Mouse (Mus musculus): Measurements from ENCODE around the gene Adck1. TPM values are rescaled to one million over a fixed set of nuclear protein-coding genes. Genes with fewer than 3 reads are reported as not detected.

Gene Adck1
- total RNA-seq (2023): 15.9 TPM

DNA sequence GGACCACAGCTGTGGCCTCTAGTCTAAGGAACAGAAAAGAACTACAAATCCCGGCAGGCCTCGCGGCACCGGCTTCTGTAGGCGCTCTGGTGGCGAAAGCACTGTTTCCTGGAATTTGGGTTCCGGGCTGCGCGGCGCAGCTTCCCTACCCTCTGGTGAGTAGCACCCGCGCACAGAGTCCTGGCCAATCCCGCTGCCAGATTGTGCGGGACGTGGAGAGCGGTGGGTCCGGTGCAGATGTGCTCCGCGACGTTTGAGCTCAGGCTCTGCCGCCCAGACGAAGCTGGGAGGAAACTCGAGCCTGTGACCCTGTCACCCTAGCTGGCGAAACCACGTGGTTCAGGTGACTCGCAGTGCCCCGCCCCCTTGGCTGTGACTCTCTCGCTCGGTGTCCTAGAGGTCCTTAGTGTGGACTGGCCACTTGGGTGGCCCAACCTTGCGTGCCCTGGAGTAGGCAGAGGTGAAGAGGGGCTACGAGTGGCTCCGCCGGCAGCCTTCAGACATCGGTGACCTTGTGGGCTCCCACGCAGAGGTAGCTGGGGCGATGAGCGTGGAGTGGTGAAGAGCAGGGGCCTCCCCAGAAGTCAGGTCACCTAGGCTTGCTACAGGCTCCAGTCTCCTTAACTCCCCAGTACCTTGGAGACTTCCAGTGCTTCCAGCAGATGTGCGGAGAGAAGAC is at the start of gene Adck1:
Gene Adck1 (plus strand): TSS at position 114 of the 679 bp plus-strand sequence.

DNA sequence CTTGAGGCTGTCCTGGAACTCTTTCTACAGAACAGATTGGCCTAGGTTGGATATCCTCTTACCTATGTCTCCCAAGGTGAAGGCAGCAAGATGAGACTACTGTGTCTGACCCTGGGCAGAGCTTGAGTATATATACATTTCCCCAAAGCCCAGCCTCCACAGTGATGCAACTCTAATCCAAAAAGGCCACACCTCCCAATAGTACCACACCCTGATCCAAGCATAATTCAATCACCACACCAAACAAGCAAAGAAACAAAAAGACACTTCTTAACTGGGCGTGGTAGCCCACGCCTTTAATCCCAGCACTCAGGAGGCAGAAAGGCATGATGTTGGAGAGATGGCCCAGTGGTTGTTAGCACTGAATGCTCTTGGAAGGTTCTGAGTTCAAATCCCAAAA is 36.4 kb upstream of the Adck1 start, which contains the start of gene Gm5039:
Gene Gm5039 (minus strand): TSS at position 101 of the 400 bp plus-strand sequence.

Other genes starting within 250 kb of the Adck1 start
- gene Gm10436, start 178.4 kb upstream of the Adck1 start, total RNA-seq (2023): not detected
- not detected for gene Gm8332, start 110.5 kb upstream of the Adck1 start, total RNA-seq (2023)
- gene Gm5662, start 86.1 kb upstream of the Adck1 start, total RNA-seq (2023): not detected
- not detected for gene Gm5039, start 36.5 kb upstream of the Adck1 start, total RNA-seq (2023)